Mouse (Mus musculus): ENCODE results near the gene Rab14.

DNA sequence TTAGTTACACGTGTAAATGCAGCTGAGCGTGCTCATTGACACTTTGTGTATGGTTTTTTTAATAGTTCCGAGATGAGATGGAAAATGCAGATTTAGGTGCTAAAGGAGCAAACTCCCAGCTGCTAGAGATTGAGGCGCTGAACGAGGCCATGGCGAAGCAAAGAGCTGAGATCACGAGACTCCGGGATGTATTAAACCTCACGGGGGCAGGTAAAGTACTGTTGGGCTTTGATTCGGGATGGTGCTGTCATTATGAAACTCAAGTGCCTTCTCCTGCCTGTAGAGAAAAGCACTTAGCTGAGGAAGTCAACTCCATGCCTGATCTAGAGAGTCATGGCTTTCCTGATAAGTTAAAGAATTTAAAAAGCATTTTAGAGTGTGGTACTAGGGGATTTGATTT is 52.1 kb downstream of the Rab14 start:
- TF ChIP-seq POLR2A (IDR thresholded peaks at IDR 0.05; ENCODE audit: borderline replicate concordance, extremely low read depth, low read depth, low read length) (no peak), CTCF (IDR thresholded peaks at IDR 0.05; ENCODE audit: insufficient read depth, low read length) (no peak)
